Mouse (Mus musculus) C2C12 (cell line): ENCODE measurements around the gene Kat6b. TPM values are rescaled to one million over a fixed set of nuclear protein-coding genes. Genes with fewer than 3 reads are reported as not detected.

Experiments
- H3K27me3 ChIP-seq: one replicate; pipeline ENCODE4 v1.6.1; 2011; ENCODE audit not compliant: control insufficient read depth, insufficient read depth, insufficient read length
- H3K36me3 ChIP-seq: one replicate; pipeline ENCODE4 v1.6.1; 2011; ENCODE audit not compliant: control insufficient read depth, insufficient read depth
- H3K4me3 ChIP-seq: one replicate; pipeline ENCODE4 v1.5.1; 2011; ENCODE audit warnings: mild to moderate bottlenecking, control low read depth; ENCODE audit not compliant: poor library complexity, insufficient read depth, severe bottlenecking
- H3K79me2 ChIP-seq: one replicate; pipeline ENCODE4 v1.6.1; 2011; ENCODE audit not compliant: control insufficient read depth, insufficient read depth
- H3K79me3 ChIP-seq: one replicate; pipeline ENCODE4 v1.6.1; 2011; ENCODE audit warnings: low read depth, control low read depth
- H3ac ChIP-seq: one replicate; pipeline ENCODE3; 2011; ENCODE audit warnings: low read depth; ENCODE audit not compliant: control insufficient read depth, insufficient read length
- CEBPB ChIP-seq: IDR thresholded peaks from one replicate; pipeline ENCODE4 v1.6.1; 2011; ENCODE audit warnings: low read depth, mild to moderate bottlenecking, control low read depth, moderate library complexity
- CTCF ChIP-seq: IDR thresholded peaks from one replicate; pipeline ENCODE4 v1.5.1; 2011; ENCODE audit not compliant: control insufficient read depth, insufficient read depth, insufficient read length
- FOSL1 ChIP-seq: IDR thresholded peaks from one replicate; pipeline ENCODE4 v1.8.0; 2011; ENCODE audit warnings: mild to moderate bottlenecking, low read length; ENCODE audit not compliant: poor library complexity, insufficient read depth, severe bottlenecking
- MAX ChIP-seq: IDR thresholded peaks from one replicate; pipeline ENCODE4 v1.6.1; 2011; ENCODE audit warnings: mild to moderate bottlenecking, control low read depth
- MYOD1 ChIP-seq: IDR thresholded peaks from one replicate; pipeline ENCODE4 v1.6.1; 2011; ENCODE audit warnings: low read depth; ENCODE audit not compliant: control insufficient read depth, insufficient read length
- MYOG ChIP-seq: IDR thresholded peaks from one replicate; pipeline ENCODE4 v1.6.1; 2011; ENCODE audit not compliant: control insufficient read depth, insufficient read length; ENCODE audit errors: extremely low read depth
- USF1 ChIP-seq: IDR thresholded peaks from one replicate; pipeline ENCODE4 v1.6.1; 2011; ENCODE audit warnings: low read depth, mild to moderate bottlenecking, control low read depth, moderate library complexity
- polyA plus RNA-seq: library from polyadenylated mRNA; unstranded; fragments of >200 nt; fragmentation: generic; extraction: Trizol; gene quantifications from one replicate; pipeline ENCODE4 v1.2.1, GENCODE M21; 2012; ENCODE audit warnings: missing spikeins

Gene Kat6b
- polyA plus RNA-seq, 1 experiment: 2.7 TPM

- Histone ChIP-seq H3K27me3 (no peaks in the 10 kb centered on the region), H3K4me3 (no peak overlapping the region), H3K79me3 (no peaks in the 10 kb centered on the region), H3ac (no peak overlapping the region), H3K36me3 (no peaks in the 10 kb centered on the region), H3K79me2 (no peaks in the 10 kb centered on the region)
- no peak for TF ChIP-seq CEBPB
- no peak for TF ChIP-seq CTCF
- TF ChIP-seq MYOG: no peak
- no peak for TF ChIP-seq MAX
- TF ChIP-seq MYOD1: no peak
- no peak for TF ChIP-seq USF1
- TF ChIP-seq FOSL1: no peak
Observed at GRCm38 (mm10) chr14:21586481-21587118, 105.4 kb downstream of the Kat6b start.

GRCm38 (mm10) chr14:21587931-21588330 lies 106.7 kb downstream of the Kat6b start:
- TF ChIP-seq FOSL1 (no peak), MYOG (no peak), CEBPB (no peak), USF1 (no peak), CTCF (no peak), MYOD1 (no peak), MAX (no peak)
- H3K36me3 ChIP-seq: no peaks in the 10 kb centered on the region
- H3ac ChIP-seq: no peak overlapping the region
- H3K4me3 ChIP-seq: no peak overlapping the region
- no peaks in the 10 kb centered on the region for H3K27me3 ChIP-seq
- no peaks in the 10 kb centered on the region for H3K79me2 ChIP-seq
- no peaks in the 10 kb centered on the region for H3K79me3 ChIP-seq

GRCm38 (mm10) chr14:21589620-21590019 lies 108.4 kb downstream of the Kat6b start:
- no peaks in the 10 kb centered on the region for H3K79me3 ChIP-seq
- no peak overlapping the region for H3ac ChIP-seq
- no peak overlapping the region for H3K4me3 ChIP-seq

GRCm38 (mm10) chr14:21590205-21590604 lies 109.0 kb downstream of the Kat6b start:
- TF ChIP-seq CTCF (no peak), FOSL1 (no peak), MYOD1 (no peak), MYOG (no peak), USF1 (no peak), MAX (no peak), CEBPB (no peak)
- no peak overlapping the region for H3ac ChIP-seq

More at GRCm38 (mm10) chr14:21589620-21590019, 108.4 kb downstream of the Kat6b start:
- TF ChIP-seq CEBPB (no peak), MYOG (no peak), USF1 (no peak)
- Histone ChIP-seq H3K79me2 (no peaks in the 10 kb centered on the region), H3K27me3 (no peaks in the 10 kb centered on the region), H3K36me3 (no peaks in the 10 kb centered on the region)

GRCm38 (mm10) chr14:21592152-21592551 lies 110.9 kb downstream of the Kat6b start:
- H3K79me2 ChIP-seq: no peaks in the 10 kb centered on the region
- TF ChIP-seq FOSL1 (no peak), CTCF (no peak), USF1 (no peak), CEBPB (no peak), MYOD1 (no peak), MYOG (no peak), MAX (no peak)
- no peaks in the 10 kb centered on the region for H3K27me3 ChIP-seq

More at GRCm38 (mm10) chr14:21590205-21590604, 109.0 kb downstream of the Kat6b start:
- H3K36me3 ChIP-seq: no peaks in the 10 kb centered on the region
- H3K79me2 ChIP-seq: no peaks in the 10 kb centered on the region
- no peak overlapping the region for H3K4me3 ChIP-seq
- H3K79me3 ChIP-seq: no peaks in the 10 kb centered on the region
- H3K27me3 ChIP-seq: no peaks in the 10 kb centered on the region

GRCm38 (mm10) chr14:21592985-21593750 lies 111.9 kb downstream of the Kat6b start:
- no peak overlapping the region for H3K4me3 ChIP-seq
- no peak for TF ChIP-seq CTCF
- TF ChIP-seq USF1: no peak
- TF ChIP-seq MYOD1: no peak
- no peak for TF ChIP-seq CEBPB
- TF ChIP-seq MYOG: no peak
- TF ChIP-seq FOSL1: no peak
- no peak overlapping the region for H3ac ChIP-seq
- no peaks in the 10 kb centered on the region for H3K27me3 ChIP-seq
- H3K79me3 ChIP-seq: no peaks in the 10 kb centered on the region
- H3K79me2 ChIP-seq: no peaks in the 10 kb centered on the region
- H3K36me3 ChIP-seq: no peaks in the 10 kb centered on the region

More at GRCm38 (mm10) chr14:21592152-21592551, 110.9 kb downstream of the Kat6b start:
- Histone ChIP-seq H3K79me3 (no peaks in the 10 kb centered on the region), H3K4me3 (no peak overlapping the region), H3K36me3 (no peaks in the 10 kb centered on the region), H3ac (no peak overlapping the region)
